Mouse (Mus musculus): ENCODE measurements at regions not wholly inside any gene's neighbourhood (a gene's known extent, or its start where the extent isn't known, plus 50 kb on each side); places are given as distances from the start of the nearest gene placed in this dataset.

GRCm38 (mm10) chr5:120251697-120252401, 135.6 kb downstream of the Rbm19 start:
- no peak for DNase-seq

GRCm38 (mm10) chr5:120252551-120252950, 136.3 kb downstream of the Rbm19 start:
- DNase-seq: peak; percentile 14

GRCm38 (mm10) chr5:120262715-120263273, 146.5 kb downstream of the Rbm19 start:
- no peak for DNase-seq

GRCm38 (mm10) chr5:120269416-120269860, 153.2 kb downstream of the Rbm19 start:
- DNase-seq: no peak

- no peak for DNase-seq
Measured at GRCm38 (mm10) chr5:120270887-120271616, 154.8 kb downstream of the Rbm19 start.

- peak; percentile 11 for DNase-seq
Measured at GRCm38 (mm10) chr5:120276229-120276628, 155.3 kb upstream of the Lhx5 start.

- no peak for DNase-seq
Measured at GRCm38 (mm10) chr5:120280321-120280720, 151.2 kb upstream of the Lhx5 start.

- no peak for DNase-seq
Measured at GRCm38 (mm10) chr5:120280991-120281602, 150.4 kb upstream of the Lhx5 start.

GRCm38 (mm10) chr5:120281840-120282565, 149.5 kb upstream of the Lhx5 start:
- DNase-seq: no peak

- DNase-seq: no peak
Measured at GRCm38 (mm10) chr5:120284625-120285024, 146.9 kb upstream of the Lhx5 start.

GRCm38 (mm10) chr5:120285036-120285435, 146.5 kb upstream of the Lhx5 start:
- no peak for DNase-seq

GRCm38 (mm10) chr5:120286787-120287186, 144.7 kb upstream of the Lhx5 start:
- DNase-seq: no peak

- DNase-seq: no peak
Measured at GRCm38 (mm10) chr5:120288036-120288684, 143.3 kb upstream of the Lhx5 start.

GRCm38 (mm10) chr5:120294526-120295078, 136.9 kb upstream of the Lhx5 start:
- DNase-seq: no peak

GRCm38 (mm10) chr5:120297190-120297589, 134.3 kb upstream of the Lhx5 start:
- no peak for DNase-seq

- no peak for DNase-seq
Measured at GRCm38 (mm10) chr5:120297665-120298282, 133.7 kb upstream of the Lhx5 start.

- DNase-seq: no peak
Measured at GRCm38 (mm10) chr5:120301672-120302071, 129.8 kb upstream of the Lhx5 start.

GRCm38 (mm10) chr5:120302307-120302706, 129.2 kb upstream of the Lhx5 start:
- no peak for DNase-seq

GRCm38 (mm10) chr5:120304295-120304701, 127.2 kb upstream of the Lhx5 start:
- DNase-seq: no peak

GRCm38 (mm10) chr5:120312299-120312698, 119.2 kb upstream of the Lhx5 start:
- DNase-seq: no peak

- DNase-seq: no peak
Measured at GRCm38 (mm10) chr5:120313984-120314383, 117.5 kb upstream of the Lhx5 start.
